Mouse (Mus musculus): ENCODE data around the gene Slc22a8. TPM values are rescaled to one million over a fixed set of nuclear protein-coding genes. Genes with fewer than 3 reads are reported as not detected.

Slc22a8 gene
- polyA plus RNA-seq (2012; rRNA removed) = 0.19 and 0.38 TPM in 2 replicates

DNA sequence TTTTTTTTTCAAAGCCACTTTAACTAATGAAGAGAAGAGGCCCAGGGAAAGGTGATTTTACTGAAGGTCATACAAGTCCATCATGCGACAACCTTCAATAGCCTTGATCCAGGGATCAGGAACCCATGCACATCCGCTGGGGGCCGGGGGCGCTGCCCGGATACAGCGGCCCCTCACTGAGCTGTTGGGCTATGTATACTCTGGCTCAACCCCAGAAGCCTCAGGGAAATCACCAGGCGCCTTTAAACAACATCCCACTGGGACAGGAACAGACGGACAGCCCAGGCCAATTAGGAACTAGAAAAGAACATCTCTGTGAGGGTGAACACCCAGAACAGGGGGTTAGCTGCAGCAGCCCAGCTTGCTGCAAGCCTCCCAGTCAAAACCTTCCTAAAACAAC is at the start of gene Slc22a8:
Gene Slc22a8 (plus strand): TSS at position 301 of the 400 bp plus-strand sequence.
- no peak for DNase-seq (ENCODE audit: low read depth)

GRCm38 (mm10) chr19:8558897-8559296 is 32.2 kb upstream of the Slc22a8 start:
- DNase-seq (ENCODE audit: low read depth) = no peak

DNA sequence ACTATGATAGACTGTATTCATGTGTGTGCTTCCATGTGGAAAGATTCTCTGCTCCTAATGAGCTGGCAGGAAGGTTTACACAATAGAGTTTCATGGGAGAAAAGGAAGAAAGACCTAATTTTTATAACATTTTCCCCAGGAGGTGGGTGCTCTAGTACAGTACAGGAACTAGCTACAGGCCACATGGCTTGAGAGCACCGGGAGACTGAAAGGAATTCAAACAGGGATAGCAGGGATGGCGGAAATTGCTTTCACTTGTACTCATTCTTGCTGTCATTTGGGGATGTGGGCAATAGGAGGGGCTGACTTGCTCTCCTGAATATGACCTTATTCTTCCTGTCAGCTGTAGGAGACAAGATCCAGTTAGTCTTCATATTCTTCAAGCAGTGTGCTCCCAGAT is 27.0 kb upstream of the Slc22a8 start:
- DNase-seq (ENCODE audit: low read depth) = no peak

- no peak for DNase-seq (ENCODE audit: low read depth)
Observed at GRCm38 (mm10) chr19:8564469-8564868, 26.6 kb upstream of the Slc22a8 start.

DNA sequence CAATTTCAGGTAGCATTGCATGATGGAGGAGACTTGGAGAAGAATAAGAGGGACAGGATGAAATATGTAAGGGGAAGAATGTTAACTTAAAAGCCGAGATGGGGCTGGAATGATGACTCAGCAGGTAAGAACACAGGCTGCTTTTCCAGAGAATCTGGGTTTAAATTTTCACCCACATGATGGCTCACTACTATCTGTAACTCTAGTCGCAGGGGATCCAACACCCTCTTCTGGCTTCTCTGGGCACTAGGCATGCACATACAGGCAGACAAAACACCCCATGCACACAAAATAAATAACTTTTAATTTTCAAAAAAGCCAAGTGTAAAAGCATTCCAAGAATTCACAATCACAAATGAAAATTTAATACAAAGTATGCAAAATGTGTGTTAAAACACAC is 25.8 kb upstream of the Slc22a8 start:
- no peak for DNase-seq (ENCODE audit: low read depth)

DNA sequence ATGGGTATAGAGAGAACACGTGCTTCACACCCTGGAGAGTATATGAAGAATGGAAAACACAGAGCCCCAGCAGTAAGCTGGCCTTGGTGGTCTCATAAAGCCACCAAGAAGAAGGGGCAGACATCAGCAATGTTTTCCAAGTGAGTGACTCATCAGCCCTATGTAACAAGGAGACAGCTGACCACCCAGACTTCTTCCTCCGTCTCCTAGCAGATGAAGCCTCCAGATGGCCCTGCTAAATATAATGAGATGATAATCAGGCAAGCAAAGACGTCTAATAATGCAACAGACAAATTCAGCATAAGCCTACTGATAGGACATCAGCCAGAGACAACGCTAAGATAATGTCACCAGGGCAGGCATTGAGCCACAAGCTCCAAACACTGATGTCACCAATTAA is 25.1 kb upstream of the Slc22a8 start:
- no peak for DNase-seq (ENCODE audit: low read depth)

DNA sequence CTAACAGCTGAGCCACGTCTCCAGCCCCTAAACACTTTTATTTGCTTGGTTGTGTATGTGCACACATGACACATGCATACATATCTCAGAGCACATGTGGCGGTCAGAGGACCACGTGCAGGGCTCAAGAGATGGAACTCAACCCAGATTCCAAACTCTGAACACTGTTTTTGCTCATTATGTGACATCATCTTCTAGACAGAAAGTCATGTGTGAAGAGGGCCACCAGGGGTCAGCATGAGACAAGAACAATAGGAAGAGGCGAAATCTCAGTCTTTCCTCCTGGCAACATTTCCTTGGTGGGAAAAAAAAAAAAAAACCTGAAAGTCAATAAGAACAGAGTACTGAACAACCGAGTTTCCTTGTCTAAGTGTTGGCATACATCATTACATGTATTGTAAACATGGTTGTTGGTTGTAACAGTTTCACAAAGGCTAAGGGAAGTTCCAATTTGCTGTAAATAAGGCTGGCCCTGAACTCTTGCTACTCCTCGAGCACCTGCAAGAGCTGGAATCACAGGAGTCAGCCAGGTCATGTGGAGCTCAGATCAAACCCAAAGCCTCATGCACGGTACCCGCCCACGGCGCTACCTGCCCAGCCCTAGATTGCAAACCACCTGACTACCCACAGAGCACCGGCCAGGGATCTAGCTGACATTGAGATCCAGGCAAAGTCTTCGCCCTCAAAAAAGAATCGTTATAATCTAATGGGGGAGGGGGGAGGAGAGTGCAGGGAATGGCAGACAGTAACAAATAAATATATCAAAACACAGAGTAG is 23.8 kb upstream of the Slc22a8 start:
- no peak for DNase-seq (ENCODE audit: low read depth)

- no peak for DNase-seq (ENCODE audit: low read depth)
Observed at GRCm38 (mm10) chr19:8569453-8569863, 21.6 kb upstream of the Slc22a8 start.

GRCm38 (mm10) chr19:8570341-8571040 is 20.6 kb upstream of the Slc22a8 start:
- no peak for DNase-seq (ENCODE audit: low read depth)

- no peak for DNase-seq (ENCODE audit: low read depth)
Observed at GRCm38 (mm10) chr19:8571746-8572145, 19.3 kb upstream of the Slc22a8 start.

DNA sequence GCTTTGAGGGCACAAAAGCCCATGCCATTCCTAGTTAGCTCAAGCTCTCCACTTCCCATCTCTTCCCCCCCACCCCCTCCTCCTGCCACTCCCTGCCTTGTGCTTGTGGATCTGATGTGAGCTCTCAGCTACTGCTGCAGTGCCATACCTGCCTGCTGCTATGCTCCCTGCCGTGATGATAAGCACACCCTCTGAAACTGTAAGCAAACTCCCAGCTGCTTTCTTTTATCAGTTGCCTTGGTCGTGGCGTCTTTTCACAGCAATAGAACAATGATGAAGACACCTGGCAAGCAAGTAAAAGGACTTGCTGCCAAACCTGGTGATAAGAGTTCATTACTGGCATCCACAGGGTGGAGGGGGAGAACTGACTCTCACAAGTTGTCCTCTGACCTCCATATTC is 18.6 kb upstream of the Slc22a8 start:
- no peak for DNase-seq (ENCODE audit: low read depth)

DNA sequence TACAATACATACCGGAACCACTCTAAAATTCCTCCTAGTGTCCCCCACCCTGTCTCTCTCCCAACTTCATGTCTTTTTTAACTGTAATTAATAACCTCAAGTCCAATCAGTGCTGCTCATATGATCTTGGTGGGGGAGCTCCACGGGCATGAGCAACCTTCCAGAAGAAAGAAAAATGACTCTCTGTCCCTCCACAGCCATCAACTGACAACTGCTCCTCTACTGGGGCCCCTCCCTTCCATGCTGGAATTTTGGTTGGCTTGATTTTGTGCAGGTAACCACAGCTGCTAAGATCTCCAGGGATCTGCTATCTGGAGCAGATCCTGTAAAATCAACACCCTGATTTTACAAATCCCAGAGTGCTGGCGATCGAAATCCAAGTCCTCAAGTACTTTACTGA is 13.6 kb upstream of the Slc22a8 start:
- no peak for DNase-seq (ENCODE audit: low read depth)

GRCm38 (mm10) chr19:8578293-8578969 is 12.6 kb upstream of the Slc22a8 start:
- no peak for DNase-seq (ENCODE audit: low read depth)

DNA sequence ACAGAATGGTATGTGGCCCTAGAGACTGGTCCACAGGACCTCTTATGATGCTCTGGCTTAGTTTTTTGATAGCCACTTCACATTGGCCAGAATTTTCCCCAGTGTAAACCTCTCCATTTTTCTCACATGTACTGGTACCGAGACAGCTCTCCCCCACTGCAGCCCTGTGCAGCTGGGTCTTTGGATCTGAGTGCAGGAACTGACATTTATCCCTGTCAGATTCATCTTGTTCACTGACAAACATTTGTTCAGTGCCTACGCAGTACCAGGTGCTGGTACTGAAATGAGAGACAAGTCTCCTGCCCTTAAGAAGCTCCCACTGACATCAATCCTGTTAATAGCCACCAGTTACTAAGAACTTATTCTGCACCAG is 12.1 kb upstream of the Slc22a8 start:
- DNase-seq (ENCODE audit: low read depth) = no peak

GRCm38 (mm10) chr19:8585298-8585697 is 5.8 kb upstream of the Slc22a8 start:
- no peak for DNase-seq (ENCODE audit: low read depth)

- DNase-seq (ENCODE audit: low read depth) = no peak
Observed at GRCm38 (mm10) chr19:8585899-8586298, 5.2 kb upstream of the Slc22a8 start.

- DNase-seq (ENCODE audit: low read depth) = no peak
Observed at GRCm38 (mm10) chr19:8586350-8586749, 4.7 kb upstream of the Slc22a8 start.

GRCm38 (mm10) chr19:8587315-8587714 is 3.7 kb upstream of the Slc22a8 start:
- no peak for DNase-seq (ENCODE audit: low read depth)

GRCm38 (mm10) chr19:8592155-8592554 is 1.1 kb downstream of the Slc22a8 start:
- DNase-seq (ENCODE audit: low read depth) = no peak

GRCm38 (mm10) chr19:8592873-8593408 is 1.9 kb downstream of the Slc22a8 start:
- DNase-seq (ENCODE audit: low read depth) = no peak

DNA sequence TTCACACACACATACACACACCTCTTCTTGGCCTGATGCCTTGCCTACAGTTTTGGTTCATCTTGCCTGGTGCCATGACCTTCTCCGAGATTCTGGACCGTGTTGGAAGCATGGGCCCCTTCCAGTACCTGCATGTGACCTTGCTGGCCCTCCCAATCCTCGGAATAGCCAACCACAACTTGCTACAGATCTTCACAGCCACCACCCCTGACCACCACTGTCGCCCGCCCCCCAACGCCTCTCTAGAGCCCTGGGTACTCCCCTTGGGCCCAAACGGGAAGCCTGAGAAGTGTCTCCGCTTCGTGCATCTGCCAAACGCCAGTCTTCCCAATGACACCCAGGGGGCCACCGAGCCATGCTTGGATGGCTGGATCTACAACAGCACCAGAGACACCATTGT is 2.8 kb downstream of the Slc22a8 start:
- no peak for DNase-seq (ENCODE audit: low read depth)

DNA sequence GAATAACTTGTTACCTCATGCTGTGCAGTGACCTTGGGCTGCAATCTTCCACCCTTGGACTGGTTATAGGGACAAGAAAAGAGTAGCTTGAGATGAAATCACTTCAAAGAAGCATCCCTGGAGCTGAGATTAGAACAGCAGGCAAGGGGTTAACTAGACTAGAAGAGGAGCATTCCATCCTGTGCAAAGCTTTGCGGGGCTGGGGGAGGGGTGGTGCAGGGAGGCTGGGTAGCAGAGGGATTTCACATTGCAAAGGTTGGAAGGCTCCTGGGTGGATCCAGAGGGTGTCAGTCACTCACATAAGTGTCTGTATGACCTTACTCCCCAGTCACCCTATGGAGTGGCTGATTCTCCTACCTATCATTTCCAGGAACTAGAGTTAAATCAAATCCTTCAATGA is 3.5 kb downstream of the Slc22a8 start:
- no peak for DNase-seq (ENCODE audit: low read depth)

DNA sequence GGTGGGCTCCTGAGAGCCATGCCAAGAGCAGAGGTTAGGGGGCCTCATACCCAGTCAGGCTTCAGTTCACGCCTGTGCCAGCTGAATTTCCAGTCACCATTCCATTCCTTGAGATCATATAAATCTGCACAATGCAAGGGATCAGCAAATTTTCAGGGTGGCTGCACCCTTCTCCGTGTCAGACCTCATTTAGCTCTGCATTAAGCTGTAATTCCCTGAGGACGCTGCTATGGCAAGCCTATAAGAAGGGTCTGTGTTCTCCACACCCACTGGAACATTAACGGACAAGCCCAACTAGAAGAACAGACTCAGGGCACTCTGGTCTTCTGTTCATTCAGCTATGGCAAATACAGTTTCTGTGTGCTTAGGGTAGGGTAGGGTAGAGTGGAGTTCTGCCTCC is 6.2 kb downstream of the Slc22a8 start:
- no peak for DNase-seq (ENCODE audit: low read depth)

Data from gonadal fat pad, adult 2 months (tissue).